Mouse (Mus musculus): Measurements from ENCODE around the gene Thsd4. TPM values are rescaled to one million over a fixed set of nuclear protein-coding genes. Genes with fewer than 3 reads are reported as not detected.

The Thsd4 gene
- total RNA-seq, 1 experiment = 1.6 TPM

- in situ Hi-C loops (cut with MboI; ENCODE audit: low sequenced_read_pairs in 2 of 2, unreplicated experiment in 2 of 2) = no loop called here
- no peak for TF ChIP-seq ZC3H11A (IDR thresholded peaks at IDR 0.05; ENCODE audit: borderline replicate concordance, low read depth, low read length)
- DNase-seq (ENCODE audit: low read depth, low spot score) = no peak
These were observed 571.9 kb downstream of the Thsd4 start for GRCm38 (mm10) chr9:59949981-59950380.

DNA sequence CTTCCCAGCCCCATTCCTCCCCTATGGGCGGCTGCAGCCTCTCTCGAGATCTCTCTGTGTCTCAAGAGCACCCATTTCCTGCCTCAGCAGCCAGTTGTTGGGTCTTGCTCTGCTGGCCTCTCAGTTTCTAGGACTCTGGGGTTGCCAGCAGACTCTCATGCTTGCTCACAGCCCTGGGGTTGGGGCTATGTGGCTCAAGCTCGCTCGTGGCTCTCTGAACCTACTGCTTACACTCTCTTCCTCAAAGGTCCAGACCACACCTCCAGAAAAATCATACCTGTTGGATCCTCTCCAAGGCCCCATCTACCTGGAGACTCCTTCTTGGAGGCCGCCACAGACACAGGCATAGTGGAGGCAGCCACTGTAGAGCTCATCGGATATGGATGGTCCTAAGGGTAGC lies 572.3 kb downstream of the Thsd4 start:
- TF ChIP-seq CHD2 (IDR thresholded peaks at IDR 0.05; ENCODE audit: low read depth, low read length) (no peak), ZNF384 (IDR thresholded peaks at IDR 0.05; ENCODE audit: low read depth, low read length) (no peak), ZC3H11A (IDR thresholded peaks at IDR 0.05; ENCODE audit: borderline replicate concordance, low read depth, low read length) (no peak), MAFK (IDR thresholded peaks at IDR 0.05; ENCODE audit: insufficient read depth, low read depth, low read length) (no peak), HCFC1 (IDR thresholded peaks at IDR 0.05; ENCODE audit: borderline replicate concordance, insufficient read depth, low read length) (no peak)
- no peak for DNase-seq (ENCODE audit: low read depth, low spot score)
- no peak overlapping the region for H3K27ac ChIP-seq (ENCODE audit: insufficient read depth, low read depth, low read length, poor library complexity, severe bottlenecking)

More at GRCm38 (mm10) chr9:59949981-59950380, 571.9 kb downstream of the Thsd4 start:
- Histone ChIP-seq H3K9ac (ENCODE audit: insufficient read depth, low read depth, low read length, poor library complexity, severe bottlenecking) (no peak overlapping the region), H3K27ac (ENCODE audit: insufficient read depth, low read depth, low read length, poor library complexity, severe bottlenecking) (no peak overlapping the region), H3K4me3 (ENCODE audit: insufficient read depth in 1 of 2, low read depth in 1 of 2, low read length in 2 of 2, poor library complexity in 1 of 2, severe bottlenecking in 1 of 2) (no peak overlapping the region), H3K36me3 (ENCODE audit: control insufficient read depth, insufficient read depth, low read length, poor library complexity, severe bottlenecking) (no peaks in the 10 kb centered on the region), H3K4me1 (ENCODE audit: control insufficient read depth in 2 of 2, insufficient read depth in 2 of 2, low read length in 2 of 2, poor library complexity in 1 of 2) (0 out of 4 replicates have a peak, but pooled peaks cover 0 to 3% of the 10 kb centered on the region in 2 experiments), H3K9me3 (ENCODE audit: control insufficient read depth, insufficient read depth, low read depth, low read length) (no peaks in the 10 kb centered on the region)

DNA sequence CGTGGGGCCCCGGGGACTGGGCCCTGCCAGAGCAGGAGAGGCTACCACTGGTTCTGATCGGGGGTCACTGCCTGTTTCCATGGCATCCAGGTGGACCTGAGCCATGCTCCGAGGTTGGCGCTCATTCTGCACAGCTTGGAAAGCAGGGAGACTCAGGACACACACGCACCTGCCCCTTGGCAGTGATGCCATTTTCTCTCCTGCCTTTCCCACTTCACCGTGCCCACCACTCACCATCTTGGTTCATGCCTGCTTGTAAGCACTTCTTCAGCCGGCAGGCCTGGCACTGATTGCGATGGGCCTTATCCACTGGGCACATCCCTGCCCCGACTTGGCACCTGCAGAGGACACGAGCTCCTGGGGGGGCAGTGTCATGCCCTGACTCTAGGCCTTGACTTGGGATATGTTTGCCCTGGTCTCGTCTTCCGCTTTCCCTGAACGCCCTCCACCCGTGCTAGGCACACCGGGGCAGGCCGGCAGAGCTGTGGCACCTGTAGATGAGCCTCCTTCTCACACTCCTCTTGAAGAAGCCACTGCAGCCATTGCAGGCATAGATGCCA lies 573.1 kb downstream of the Thsd4 start:
- Histone ChIP-seq H3K27ac (ENCODE audit: insufficient read depth, low read depth, low read length, poor library complexity, severe bottlenecking) (no peak overlapping the region), H3K9ac (ENCODE audit: insufficient read depth, low read depth, low read length, poor library complexity, severe bottlenecking) (no peak overlapping the region), H3K4me1 (ENCODE audit: control insufficient read depth in 2 of 2, insufficient read depth in 2 of 2, low read length in 2 of 2, poor library complexity in 1 of 2) (0 out of 4 replicates have a peak, but pooled peaks cover 0 to 3% of the 10 kb centered on the region in 2 experiments), H3K36me3 (ENCODE audit: control insufficient read depth, insufficient read depth, low read length, poor library complexity, severe bottlenecking) (no peaks in the 10 kb centered on the region), H3K4me3 (ENCODE audit: insufficient read depth in 1 of 2, low read depth in 1 of 2, low read length in 2 of 2, poor library complexity in 1 of 2, severe bottlenecking in 1 of 2) (no peak overlapping the region), H3K9me3 (ENCODE audit: control insufficient read depth, insufficient read depth, low read depth, low read length) (no peaks in the 10 kb centered on the region)
- TF ChIP-seq ZNF384 (IDR thresholded peaks at IDR 0.05; ENCODE audit: low read depth, low read length) (no peak), ZC3H11A (IDR thresholded peaks at IDR 0.05; ENCODE audit: borderline replicate concordance, low read depth, low read length) (no peak), MAFK (IDR thresholded peaks at IDR 0.05; ENCODE audit: insufficient read depth, low read depth, low read length) (no peak)
- in situ Hi-C loops (cut with MboI; ENCODE audit: low sequenced_read_pairs in 2 of 2, unreplicated experiment in 2 of 2) = no loop called here
- no peak for DNase-seq (ENCODE audit: low read depth, low spot score)

More for the DNA sequence above, 572.3 kb downstream of the Thsd4 start:
- no peaks in the 10 kb centered on the region for H3K9me3 ChIP-seq (ENCODE audit: control insufficient read depth, insufficient read depth, low read depth, low read length)
- no peaks in the 10 kb centered on the region for H3K36me3 ChIP-seq (ENCODE audit: control insufficient read depth, insufficient read depth, low read length, poor library complexity, severe bottlenecking)
- in situ Hi-C loops (cut with MboI; ENCODE audit: low sequenced_read_pairs in 2 of 2, unreplicated experiment in 2 of 2) = no loop called here
- no peak overlapping the region for H3K9ac ChIP-seq (ENCODE audit: insufficient read depth, low read depth, low read length, poor library complexity, severe bottlenecking)
- 0 out of 4 replicates have a peak, but pooled peaks cover 0 to 3% of the 10 kb centered on the region in 2 experiments for H3K4me1 ChIP-seq (ENCODE audit: control insufficient read depth in 2 of 2, insufficient read depth in 2 of 2, low read length in 2 of 2, poor library complexity in 1 of 2)
- no peak overlapping the region for H3K4me3 ChIP-seq (ENCODE audit: insufficient read depth in 1 of 2, low read depth in 1 of 2, low read length in 2 of 2, poor library complexity in 1 of 2, severe bottlenecking in 1 of 2)

- 0 out of 4 replicates have a peak, but pooled peaks cover 0 to 2% of the 10 kb centered on the region in 2 experiments for H3K4me1 ChIP-seq (ENCODE audit: control insufficient read depth in 2 of 2, insufficient read depth in 2 of 2, low read length in 2 of 2, poor library complexity in 1 of 2)
- in situ Hi-C loops (cut with MboI; ENCODE audit: low sequenced_read_pairs in 2 of 2, unreplicated experiment in 2 of 2) = no loop called here
- TF ChIP-seq MAFK (IDR thresholded peaks at IDR 0.05; ENCODE audit: insufficient read depth, low read depth, low read length) (no peak), CHD2 (IDR thresholded peaks at IDR 0.05; ENCODE audit: low read depth, low read length) (no peak), ZC3H11A (IDR thresholded peaks at IDR 0.05; ENCODE audit: borderline replicate concordance, low read depth, low read length) (no peak), ZNF384 (IDR thresholded peaks at IDR 0.05; ENCODE audit: low read depth, low read length) (no peak), HCFC1 (IDR thresholded peaks at IDR 0.05; ENCODE audit: borderline replicate concordance, insufficient read depth, low read length) (no peak)
- H3K27ac ChIP-seq (ENCODE audit: insufficient read depth, low read depth, low read length, poor library complexity, severe bottlenecking) = no peak overlapping the region
- no peaks in the 10 kb centered on the region for H3K36me3 ChIP-seq (ENCODE audit: control insufficient read depth, insufficient read depth, low read length, poor library complexity, severe bottlenecking)
- no peaks in the 10 kb centered on the region for H3K9me3 ChIP-seq (ENCODE audit: control insufficient read depth, insufficient read depth, low read depth, low read length)
- DNase-seq (ENCODE audit: low read depth, low spot score) = no peak
- H3K9ac ChIP-seq (ENCODE audit: insufficient read depth, low read depth, low read length, poor library complexity, severe bottlenecking) = no peak overlapping the region
- no peak overlapping the region for H3K4me3 ChIP-seq (ENCODE audit: insufficient read depth in 1 of 2, low read depth in 1 of 2, low read length in 2 of 2, poor library complexity in 1 of 2, severe bottlenecking in 1 of 2)
These were observed 573.6 kb downstream of the Thsd4 start for GRCm38 (mm10) chr9:59948226-59948625.

DNA sequence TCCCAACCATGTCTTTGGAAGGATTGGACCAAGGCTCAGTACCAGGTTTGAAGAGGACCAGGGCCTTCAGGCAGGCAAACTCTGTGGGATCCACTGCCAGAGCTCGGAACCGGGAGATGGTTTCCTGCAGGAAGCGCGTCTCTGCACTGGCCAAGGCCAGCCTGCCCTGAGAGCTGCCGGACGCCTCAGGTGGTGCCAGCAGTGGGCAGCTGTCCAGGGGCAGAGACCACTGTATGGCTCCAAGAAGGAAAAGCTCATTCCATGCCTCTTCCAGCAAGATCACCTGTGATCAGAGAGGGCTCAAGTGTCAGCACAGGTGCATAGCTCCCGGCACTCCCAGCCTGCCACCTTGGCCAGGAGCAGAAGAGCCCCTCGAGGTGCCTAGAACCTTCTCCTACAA lies 574.6 kb downstream of the Thsd4 start:
- no peaks in the 10 kb centered on the region for H3K4me1 ChIP-seq (ENCODE audit: control insufficient read depth in 2 of 2, insufficient read depth in 2 of 2, low read length in 2 of 2, poor library complexity in 1 of 2)
- no peak overlapping the region for H3K4me3 ChIP-seq (ENCODE audit: insufficient read depth in 1 of 2, low read depth in 1 of 2, low read length in 2 of 2, poor library complexity in 1 of 2, severe bottlenecking in 1 of 2)
- no peaks in the 10 kb centered on the region for H3K9me3 ChIP-seq (ENCODE audit: control insufficient read depth, insufficient read depth, low read depth, low read length)
- H3K27ac ChIP-seq (ENCODE audit: insufficient read depth, low read depth, low read length, poor library complexity, severe bottlenecking) = no peak overlapping the region
- in situ Hi-C loops (cut with MboI; ENCODE audit: low sequenced_read_pairs in 2 of 2, unreplicated experiment in 2 of 2) = no loop called here
- TF ChIP-seq CHD2 (IDR thresholded peaks at IDR 0.05; ENCODE audit: low read depth, low read length) (no peak), ZNF384 (IDR thresholded peaks at IDR 0.05; ENCODE audit: low read depth, low read length) (no peak), ZC3H11A (IDR thresholded peaks at IDR 0.05; ENCODE audit: borderline replicate concordance, low read depth, low read length) (no peak), MAFK (IDR thresholded peaks at IDR 0.05; ENCODE audit: insufficient read depth, low read depth, low read length) (no peak), HCFC1 (IDR thresholded peaks at IDR 0.05; ENCODE audit: borderline replicate concordance, insufficient read depth, low read length) (no peak)
- H3K9ac ChIP-seq (ENCODE audit: insufficient read depth, low read depth, low read length, poor library complexity, severe bottlenecking) = no peak overlapping the region
- H3K36me3 ChIP-seq (ENCODE audit: control insufficient read depth, insufficient read depth, low read length, poor library complexity, severe bottlenecking) = no peaks in the 10 kb centered on the region
- DNase-seq (ENCODE audit: low read depth, low spot score) = no peak
